Mouse (Mus musculus) cortical plate, adult 2 months (tissue): Measurements from ENCODE around the gene Zfand2b.

Source experiments
- CTCF ChIP-seq: fragments of 200-500 bp; IDR thresholded peaks from 2 replicates; pipeline ENCODE4 v1.5.1; 2011; ENCODE audit warnings: mild to moderate bottlenecking, control low read depth, low read length; ENCODE audit not compliant: insufficient read depth; ENCODE audit errors: extremely low read depth
- POLR2A ChIP-seq: fragments of 200-500 bp; IDR thresholded peaks from 2 replicates; pipeline ENCODE4 v1.6.1; 2011; ENCODE audit warnings: mild to moderate bottlenecking, low read length, control low read depth; ENCODE audit not compliant: insufficient read depth; ENCODE audit errors: extremely low read depth

GRCm38 (mm10) chr1:75201236-75201635 is 32.8 kb downstream of the Zfand2b start:
- TF ChIP-seq POLR2A (no peak), CTCF (no peak)
